Mouse (Mus musculus) midbrain, embryonic 14.5 days (tissue): ENCODE measurements around the gene Gipc3. TPM values are rescaled to one million over a fixed set of nuclear protein-coding genes. Genes with fewer than 3 reads are reported as not detected.

Experiments
- ATAC-seq: fragments of 200-750 bp; cut with Nextera tagmentation; 2 replicates; pipeline ENCODE4 v1.8.0; 2017; ENCODE audit warnings: moderate number of reproducible peaks, moderate library complexity; ENCODE audit not compliant: low FRiP score, low TSS enrichment
- DNase-seq: peaks from one replicate; pipeline ENCODE4 v3.0.0-alpha.2; 2015
- H3K27ac ChIP-seq: fragments of 300-500 bp; sonication (generic); replicated peaks from 2 replicates; pipeline ENCODE4 v1.5.1; 2014; ENCODE audit warnings: mild to moderate bottlenecking, low read depth, low read length, moderate library complexity
- H3K27me3 ChIP-seq: fragments of 300-500 bp; sonication (generic); 2 replicates; pipeline ENCODE4 v1.6.1; 2014; ENCODE audit warnings: low read length, control low read depth, mixed read lengths; ENCODE audit not compliant: control insufficient read depth, insufficient read depth
- H3K36me3 ChIP-seq: fragments of 300-500 bp; sonication (generic); 2 replicates; pipeline ENCODE4 v1.6.1; 2014; ENCODE audit warnings: low read length, control low read depth; ENCODE audit not compliant: control insufficient read depth, insufficient read depth
- H3K4me1 ChIP-seq: fragments of 300-500 bp; sonication (generic); 2 replicates; pipeline ENCODE4 v1.6.1; 2014; ENCODE audit warnings: mild to moderate bottlenecking, antibody characterized with exemption, low read length, control low read depth; ENCODE audit not compliant: control insufficient read depth, insufficient read depth
- H3K4me2 ChIP-seq: fragments of 300-500 bp; sonication (generic); 2 replicates; pipeline ENCODE4 v1.6.1; 2014; ENCODE audit warnings: mild to moderate bottlenecking, low read length, moderate library complexity
- H3K4me3 ChIP-seq: fragments of 300-500 bp; sonication (generic); replicated peaks from 2 replicates; pipeline ENCODE4 v1.5.1; 2014; ENCODE audit warnings: low read depth, low read length
- H3K9ac ChIP-seq: fragments of 300-500 bp; sonication (generic); replicated peaks from 2 replicates; pipeline ENCODE4 v1.6.1; 2014; ENCODE audit warnings: mild to moderate bottlenecking, low read length, moderate library complexity
- H3K9me3 ChIP-seq: fragments of 300-500 bp; sonication (generic); 2 replicates; pipeline ENCODE4 v1.6.1; 2016; ENCODE audit warnings: low read length, control low read depth, mixed read lengths; ENCODE audit not compliant: control insufficient read depth
- WGBS: fragments of 180-500 bp; shearing (Covaris S2); extraction: QIAGEN DNeasy Blood & Tissue Kit; methylation state at CpG from one replicate; pipeline ENCODE4 v1.1.7; 2014; 5-methylcytosine and 5-hydroxymethylcytosine counted together
- polyA plus RNA-seq: library from polyadenylated mRNA; unstranded; fragments of >200 nt; fragmentation: Nextera tagmentation; extraction: Ambion mirVana; gene quantifications from 2 replicates; pipeline ENCODE4 v1.2.1, GENCODE M21; 2014

The Gipc3 gene
- polyA plus RNA-seq, 1 experiment from 2014 or later: not detected

DNA sequence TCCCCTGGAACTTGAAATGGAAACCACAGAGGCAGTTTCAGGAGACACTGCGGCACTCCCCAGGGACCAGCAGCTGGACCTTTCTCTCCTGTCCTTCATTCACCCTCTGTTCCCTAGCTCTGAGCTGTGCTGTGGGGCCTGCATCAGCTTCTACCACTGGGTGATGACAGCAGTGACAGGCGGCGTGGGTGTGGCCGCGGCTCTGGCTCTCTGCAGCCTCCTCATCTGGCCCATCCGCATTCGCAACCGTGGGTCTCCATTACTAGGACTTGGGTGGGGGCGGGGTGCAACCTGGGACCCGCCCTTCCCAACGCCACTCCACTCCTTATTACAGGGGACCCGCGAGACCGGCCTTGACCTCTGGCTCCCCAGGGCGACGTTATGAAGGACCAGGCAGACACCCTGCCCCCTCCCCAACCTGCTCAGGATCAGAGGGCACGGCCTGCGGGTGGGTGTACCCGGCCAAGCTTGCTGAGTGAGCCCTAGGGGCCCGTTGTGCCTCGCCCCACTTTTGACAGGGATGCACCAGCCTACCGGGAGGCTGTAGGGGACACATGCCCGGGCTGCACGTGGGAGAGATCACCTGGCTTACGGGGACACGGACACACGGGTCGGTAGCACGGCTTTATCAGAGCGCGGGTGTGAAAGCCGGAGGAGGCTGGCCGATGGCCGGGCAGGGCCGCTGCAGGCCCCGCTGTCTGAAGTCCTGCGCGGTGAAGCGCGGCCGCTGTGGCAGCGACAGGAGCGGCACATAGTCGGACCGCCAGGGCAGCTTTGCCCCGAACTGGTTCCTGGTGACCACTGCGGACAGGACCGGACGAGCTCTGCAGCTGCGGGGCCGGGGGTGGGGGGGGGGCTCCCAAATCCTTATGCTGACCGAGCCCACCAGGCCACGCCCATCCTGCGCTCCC is 20.6 kb upstream of the Gipc3 start:
- Histone ChIP-seq H3K9ac (peak overlapping the region; percentile 37; the same call in 1 of the 2 replicates), H3K27me3 (peaks cover 14% of the 10 kb centered on the region; the same call in 1 of the 2 replicates), H3K27ac (no peak overlapping the region), H3K4me3 (peak overlapping the region; percentile 23; the same call in 1 of the 2 replicates), H3K4me2 (peak overlapping the region; percentile 53), H3K4me1 (peaks cover 25% of the 10 kb centered on the region), H3K9me3 (no peaks in the 10 kb centered on the region), H3K36me3 (peaks cover 27% of the 10 kb centered on the region)
- no peak for ATAC-seq
- peak; percentile 47 for DNase-seq
- 13% methylated on average over 53 of the region's 54 CpGs for WGBS

DNA sequence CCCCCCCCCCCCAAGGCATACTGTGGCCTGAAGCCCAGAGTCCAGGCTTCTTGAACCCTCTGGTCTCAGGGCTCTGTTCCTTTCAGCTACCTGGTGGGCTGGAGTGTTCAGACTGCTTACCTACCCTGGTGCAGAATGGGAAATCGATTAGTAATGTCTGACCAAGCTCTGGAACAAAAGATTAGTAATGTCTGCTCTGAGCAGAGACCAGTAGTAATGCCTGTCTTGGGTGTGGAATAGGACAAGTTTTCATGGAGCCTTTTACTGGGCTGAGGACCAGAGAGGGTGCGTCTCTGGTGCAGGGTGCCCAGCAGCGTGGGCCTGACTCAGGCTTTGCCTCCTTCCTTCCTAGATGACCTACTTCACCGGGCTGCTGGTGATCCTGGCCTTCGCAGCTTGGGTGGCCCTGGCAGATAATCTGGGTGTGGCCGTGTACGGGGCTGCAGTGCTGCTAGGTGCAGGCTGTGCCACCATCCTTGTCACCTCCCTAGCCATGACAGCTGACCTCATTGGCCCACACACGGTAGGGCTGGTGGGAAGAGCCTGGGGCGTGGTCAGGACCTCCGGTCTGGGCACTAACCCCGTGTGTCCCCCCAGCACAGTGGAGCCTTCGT is 19.4 kb upstream of the Gipc3 start:
- Histone ChIP-seq H3K27me3 (peaks cover 14% of the 10 kb centered on the region; the same call in 1 of the 2 replicates), H3K9ac (no peak overlapping the region), H3K4me3 (no peak overlapping the region), H3K36me3 (peaks cover 15% of the 10 kb centered on the region), H3K4me1 (peaks cover 32% of the 10 kb centered on the region), H3K9me3 (no peaks in the 10 kb centered on the region), H3K4me2 (no peak overlapping the region), H3K27ac (no peak overlapping the region)
- ATAC-seq: no peak
- 75% methylated on average over 12 of the region's 12 CpGs for WGBS
- DNase-seq: no peak

DNA sequence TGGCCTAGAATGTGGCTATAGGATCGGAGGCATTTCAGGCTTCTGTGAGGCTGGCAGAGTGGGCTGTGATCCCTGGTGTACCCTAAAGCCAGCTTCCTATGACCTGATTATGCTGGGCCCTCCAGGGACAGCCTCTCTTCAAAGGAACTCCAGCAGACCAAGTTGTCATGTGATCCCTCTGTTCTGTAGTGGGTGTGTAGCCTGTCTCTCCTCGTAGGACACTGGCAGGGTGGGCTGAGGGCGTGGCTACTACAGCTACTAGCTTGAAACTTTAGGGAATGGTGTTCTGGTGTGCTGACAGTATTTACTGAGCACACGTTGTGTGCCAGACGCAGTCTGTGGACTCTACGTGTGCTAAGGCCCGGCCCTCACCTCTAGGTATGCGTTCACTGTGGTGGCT is 17.7 kb upstream of the Gipc3 start:
- Histone ChIP-seq H3K4me3 (no peak overlapping the region), H3K4me1 (peaks cover 31% of the 10 kb centered on the region), H3K36me3 (peaks cover 2% of the 10 kb centered on the region; the same call in 1 of the 2 replicates), H3K9ac (no peak overlapping the region), H3K27me3 (peaks cover 14% of the 10 kb centered on the region; the same call in 1 of the 2 replicates), H3K27ac (no peak overlapping the region), H3K4me2 (no peak overlapping the region), H3K9me3 (no peaks in the 10 kb centered on the region)
- ATAC-seq (no peak), DNase-seq (no peak)
- whole genome bisulfite sequencing: 73% methylated on average over 8 of the region's 8 CpGs

DNA sequence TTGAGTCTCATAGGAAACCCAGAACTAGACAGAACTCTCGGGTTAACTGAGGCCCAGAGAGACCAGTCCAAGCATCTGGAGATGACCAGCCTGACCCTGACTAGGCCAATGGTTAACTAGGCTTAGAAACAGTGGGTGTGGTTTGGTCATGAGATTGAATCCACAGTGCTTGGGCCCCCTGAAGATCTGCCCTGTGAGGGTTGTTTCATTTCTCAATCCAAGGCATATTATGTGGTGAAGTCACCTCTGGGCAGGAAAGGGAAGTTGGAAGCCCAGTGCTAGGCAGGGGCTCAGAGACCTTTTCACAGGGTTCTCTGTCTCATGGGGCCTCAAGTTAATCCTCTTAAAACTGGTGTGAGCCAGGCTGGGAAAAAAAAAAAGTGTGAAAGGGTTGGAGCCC is 15.8 kb upstream of the Gipc3 start:
- Histone ChIP-seq H3K27ac (no peak overlapping the region), H3K27me3 (peaks cover 6% of the 10 kb centered on the region; the same call in 1 of the 2 replicates), H3K4me2 (peak overlapping the region; percentile 97), H3K9me3 (no peaks in the 10 kb centered on the region), H3K4me3 (no peak overlapping the region; the same call in 1 of the 2 replicates), H3K36me3 (peaks cover 2% of the 10 kb centered on the region; the same call in 1 of the 2 replicates), H3K9ac (peak overlapping the region; percentile 81; the same call in 1 of the 2 replicates), H3K4me1 (peaks cover 16% of the 10 kb centered on the region)
- 62% methylated on average over 1 of the region's 1 CpGs for WGBS
- DNase-seq (no peak), ATAC-seq (no peak)

DNA sequence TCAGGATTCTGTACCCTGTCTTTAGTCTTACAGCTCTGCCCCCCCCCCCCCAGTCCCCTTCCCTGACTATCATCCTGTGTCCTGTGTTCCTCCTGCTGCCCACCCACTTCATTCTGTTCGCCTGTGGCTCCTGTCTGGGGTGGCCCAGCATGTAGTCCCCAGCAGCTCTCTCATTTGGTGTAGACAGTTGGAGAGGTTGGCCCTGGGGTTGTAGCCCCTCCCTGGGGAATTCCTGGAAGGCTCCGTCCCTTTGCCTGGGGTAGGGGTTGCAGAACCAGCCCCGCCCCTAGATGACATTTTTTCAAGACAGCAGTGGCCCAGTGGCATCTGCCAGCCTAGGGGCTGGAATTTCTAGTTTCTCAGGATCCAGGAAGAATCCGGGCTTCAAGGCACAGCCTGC is 15.1 kb upstream of the Gipc3 start:
- Histone ChIP-seq H3K4me1 (peaks cover 12% of the 10 kb centered on the region), H3K27ac (no peak overlapping the region), H3K27me3 (peaks cover 5% of the 10 kb centered on the region; the same call in 1 of the 2 replicates), H3K4me2 (peak overlapping the region; percentile 97), H3K9me3 (no peaks in the 10 kb centered on the region), H3K36me3 (peaks cover 2% of the 10 kb centered on the region; the same call in 1 of the 2 replicates), H3K4me3 (peak overlapping the region; percentile 74), H3K9ac (peak overlapping the region; percentile 81; the same call in 1 of the 2 replicates)
- WGBS: 21% methylated on average over 4 of the region's 4 CpGs
- no peak for ATAC-seq
- DNase-seq: no peak

DNA sequence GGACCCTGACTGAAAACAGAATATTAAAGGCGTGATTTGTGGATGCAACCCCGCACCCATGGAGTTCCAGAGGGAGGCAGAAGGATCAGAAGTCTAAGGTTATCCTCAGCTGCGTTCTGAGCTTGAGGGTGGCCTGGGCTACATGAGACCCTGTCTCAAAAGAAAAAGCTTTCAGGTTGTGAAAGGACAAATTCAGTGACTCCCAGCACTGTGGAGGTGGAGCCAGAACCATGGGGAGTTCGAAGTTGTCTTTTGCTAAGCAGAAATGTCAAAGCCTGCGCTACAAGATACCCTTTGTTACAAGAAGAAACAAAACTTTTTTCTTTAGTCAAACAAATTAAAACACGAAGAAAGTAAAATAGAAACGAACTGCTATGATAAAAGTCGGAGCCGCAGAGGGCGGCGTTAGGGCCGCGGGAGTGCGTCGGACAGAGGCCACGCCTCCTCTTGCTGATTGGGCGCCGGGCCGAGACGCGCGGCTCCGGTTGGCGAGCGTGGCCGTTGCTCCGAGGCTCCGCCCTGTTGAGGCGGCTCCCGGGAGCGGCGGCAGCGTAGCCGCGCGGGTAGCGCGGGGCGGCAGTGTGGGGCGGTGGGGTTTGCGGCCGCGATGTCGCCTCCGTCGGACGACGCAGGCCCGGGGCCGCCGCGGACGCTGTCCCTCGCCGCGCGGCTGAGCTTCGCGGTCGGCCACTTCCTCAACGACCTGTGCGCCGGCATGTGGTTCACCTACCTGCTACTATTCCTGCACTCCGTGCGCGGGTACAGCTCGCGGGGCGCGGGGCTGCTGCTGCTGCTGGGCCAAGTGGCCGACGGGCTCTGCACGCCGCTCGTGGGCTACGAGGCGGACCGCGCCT is 14.2 kb upstream of the Gipc3 start, which contains the start of gene Mfsd12:
Mfsd12 (plus strand) TSS at position 501 of the 854 bp plus-strand sequence.
- WGBS: 2% methylated on average over 75 of the region's 79 CpGs
- H3K27me3 ChIP-seq: no peaks in the 10 kb centered on the region
- H3K27ac ChIP-seq: peak within 1 kb of the TSS; percentile 66

DNA sequence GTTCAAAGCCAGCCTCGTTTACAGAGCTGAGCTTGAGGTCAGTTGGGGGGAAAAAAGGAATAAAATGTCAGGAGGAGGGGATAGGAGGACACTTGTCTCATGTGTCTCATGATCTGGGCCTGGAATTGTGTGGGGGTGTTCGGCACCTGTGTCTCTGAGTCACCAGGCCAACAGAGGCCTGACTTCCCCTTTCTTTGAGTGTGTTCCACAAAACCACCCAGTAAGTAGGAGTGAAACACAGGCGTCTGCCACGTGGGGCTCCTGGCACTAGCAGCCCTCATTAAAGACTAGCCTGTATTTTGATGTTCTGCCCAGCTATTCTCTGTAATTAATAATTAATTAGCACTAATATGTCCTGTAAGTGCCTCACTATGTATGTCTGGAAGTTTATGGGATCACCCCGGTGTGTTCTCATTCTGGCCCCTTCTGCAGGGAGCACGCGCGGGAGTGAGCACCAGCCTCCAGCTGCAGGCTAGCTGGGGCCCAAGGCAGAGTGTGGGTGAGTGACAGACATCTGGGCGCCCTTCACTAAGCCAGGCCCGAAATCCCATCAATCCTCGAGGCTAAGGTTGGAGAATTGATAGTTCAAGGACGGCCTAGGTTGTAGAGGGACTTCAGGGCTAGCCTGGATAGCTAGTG is 13.4 kb upstream of the Gipc3 start:
- Histone ChIP-seq H3K9ac (no peak overlapping the region), H3K4me3 (no peak overlapping the region)
- ATAC-seq: no peak

More for the DNA sequence above, 14.2 kb upstream of the Gipc3 start, which contains the start of gene Mfsd12:
- Histone ChIP-seq H3K4me2 (peak within 1 kb of the TSS; percentile 97), H3K4me3 (peak within 1 kb of the TSS; percentile 74), H3K36me3 (0 out of 2 replicates have a peak, but pooled peaks cover 2% of the 10 kb centered on the region), H3K9ac (peak within 1 kb of the TSS; percentile 81), H3K4me1 (peaks cover 12% of the 10 kb centered on the region), H3K9me3 (no peaks in the 10 kb centered on the region)
- DNase-seq (peak; percentile 96), ATAC-seq (peak; percentile 89)

More for the DNA sequence above, 13.4 kb upstream of the Gipc3 start:
- Histone ChIP-seq H3K4me1 (peaks cover 12% of the 10 kb centered on the region), H3K27me3 (no peaks in the 10 kb centered on the region), H3K9me3 (no peaks in the 10 kb centered on the region), H3K27ac (no peak overlapping the region), H3K36me3 (0 out of 2 replicates have a peak, but pooled peaks cover 2% of the 10 kb centered on the region), H3K4me2 (peak overlapping the region; percentile 97)
- DNase-seq: no peak
- 57% methylated on average over 12 of the region's 12 CpGs for WGBS
